Mouse (Mus musculus) heart, adult 11 months (tissue): ENCODE data around the gene BC055324.
A peak's percentile ranks its signal among the peaks of the same experiment; 100 is the strongest.

Experiments
- DNase-seq: peaks from one replicate; pipeline ENCODE4 v3.0.0; 2022

Gene BC055324

GRCm38 (mm10) chr1:163994721-163995608 is at the start of gene BC055324, which contains the start of gene Mettl18:
BC055324 (minus strand) TSS chr1:163994796.
Mettl18 (plus strand) TSS chr1:163994889.
- peak; percentile 98 for DNase-seq

- peak; percentile 95 for DNase-seq
Measured at GRCm38 (mm10) chr1:164043549-164043948, 49.0 kb upstream of the BC055324 start.

- DNase-seq = no peak
Measured at GRCm38 (mm10) chr1:164040385-164041135, 46.0 kb upstream of the BC055324 start.

- peak; percentile 25 for DNase-seq
Measured at GRCm38 (mm10) chr1:164027416-164027815, 32.8 kb upstream of the BC055324 start.

DNA sequence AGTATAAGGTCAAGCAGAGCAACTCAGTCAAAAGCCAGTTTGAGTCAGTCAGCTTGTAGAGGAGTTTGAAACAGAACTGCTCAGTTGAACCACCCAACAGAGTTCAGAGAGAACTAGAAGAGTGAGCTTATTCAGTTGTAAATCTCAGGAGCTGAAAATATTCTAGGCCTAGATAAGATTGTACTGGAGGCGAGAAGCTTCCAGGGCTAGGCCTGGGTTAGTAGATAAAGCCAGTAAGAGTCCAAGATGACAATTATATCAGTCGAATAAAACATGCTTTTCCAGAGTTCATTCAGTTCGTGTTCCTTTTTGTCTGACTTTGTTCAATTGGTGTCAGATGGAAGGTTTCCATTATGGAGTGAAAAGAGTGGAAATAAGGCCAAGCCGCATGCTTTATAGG is 31.1 kb upstream of the BC055324 start:
- peak; percentile 25 for DNase-seq

DNA sequence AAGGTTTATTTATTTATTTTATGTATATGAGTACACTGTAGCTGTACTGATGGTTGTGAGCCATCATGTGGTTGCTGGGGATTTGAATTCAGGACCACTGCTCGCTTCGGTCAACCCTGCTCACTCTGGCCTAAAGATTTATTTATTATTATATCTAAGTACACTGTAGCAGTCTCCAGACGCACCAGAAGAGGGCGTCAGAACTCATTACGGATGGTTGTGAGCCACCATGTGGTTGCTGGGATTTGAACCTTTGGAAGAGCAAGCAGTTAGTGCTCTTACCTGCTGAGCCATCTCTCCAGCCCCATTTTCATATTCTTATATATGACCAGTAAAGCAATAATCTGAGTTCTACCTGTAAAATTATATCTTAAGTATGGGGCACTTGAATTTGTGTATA is 27.5 kb upstream of the BC055324 start:
- DNase-seq = peak; percentile 71

DNA sequence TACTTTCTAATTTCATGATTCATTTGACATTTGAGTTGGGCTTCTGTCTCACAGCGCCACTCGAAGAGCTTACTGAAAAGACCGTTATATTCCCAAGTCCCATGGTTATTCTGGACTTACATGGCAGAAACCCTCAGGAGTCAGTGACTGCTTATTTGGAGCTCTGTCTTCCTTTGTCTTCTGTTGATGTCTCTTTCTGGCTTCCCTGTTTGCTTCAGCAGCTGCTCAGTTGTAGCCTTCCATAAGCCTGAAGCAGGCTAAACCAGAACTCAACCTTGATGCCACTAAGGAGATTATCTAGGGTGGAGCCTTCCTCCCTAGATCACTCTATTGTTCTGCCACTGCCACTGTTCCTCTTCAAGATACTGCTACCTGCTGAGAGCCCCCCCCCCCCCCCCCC is 26.1 kb upstream of the BC055324 start:
- DNase-seq = peak; percentile 27

- DNase-seq = peak; percentile 48
Measured at GRCm38 (mm10) chr1:164019789-164020188, 25.2 kb upstream of the BC055324 start.

DNA sequence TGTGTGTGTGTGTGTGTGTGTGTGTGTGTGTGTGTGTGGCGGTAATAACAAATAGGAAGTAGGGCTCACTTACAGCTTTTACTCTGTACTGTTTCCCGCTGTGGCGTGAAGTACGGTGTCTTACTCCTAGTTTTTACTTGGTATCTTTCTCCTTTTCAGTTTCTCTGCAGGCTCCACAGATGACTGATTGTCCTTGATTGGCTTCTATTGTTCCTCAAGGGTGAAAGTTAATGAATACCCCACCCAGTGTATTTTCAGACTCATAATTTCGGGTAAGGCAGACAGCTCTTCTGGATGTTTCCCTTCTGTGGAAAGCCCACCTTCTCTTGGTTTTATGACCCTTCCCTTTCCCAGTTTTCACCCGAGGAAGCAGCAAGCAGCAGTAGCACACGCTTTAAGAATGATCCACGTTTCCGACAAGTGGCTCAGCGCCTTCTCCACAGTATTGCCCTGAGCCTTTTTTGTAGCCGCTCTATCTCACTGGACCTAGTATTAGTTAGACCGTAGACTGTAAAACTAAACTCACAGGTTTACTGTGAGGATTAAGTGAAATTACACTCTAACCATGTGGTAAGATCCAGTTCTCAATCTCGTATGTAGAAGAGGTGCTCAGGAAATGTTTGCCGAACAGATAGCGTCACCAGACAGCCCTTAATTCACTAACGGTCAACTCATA is 23.8 kb upstream of the BC055324 start:
- no peak for DNase-seq

DNA sequence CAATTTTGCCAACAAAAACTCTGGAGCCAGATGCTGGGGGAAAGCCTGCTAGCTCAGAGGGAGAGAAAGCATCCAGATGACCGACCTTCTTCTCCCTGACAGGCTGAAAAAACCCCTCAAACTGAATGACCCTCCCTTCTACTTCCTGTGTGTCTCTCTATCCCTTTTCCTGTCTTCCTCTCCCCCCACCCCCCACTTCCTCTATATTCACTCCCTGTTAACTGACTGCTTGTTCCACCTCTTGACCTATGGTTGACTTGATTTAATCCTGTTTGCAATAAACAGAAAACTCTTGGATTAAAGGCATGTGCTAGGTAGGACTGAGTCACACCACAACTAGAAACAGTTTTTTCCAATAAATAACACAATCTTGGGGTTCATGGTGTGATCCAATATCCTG is 20.0 kb upstream of the BC055324 start:
- DNase-seq = peak; percentile 36

- peak; percentile 55 for DNase-seq
Measured at GRCm38 (mm10) chr1:164009235-164009634, 14.6 kb upstream of the BC055324 start.

- no peak for DNase-seq
Measured at GRCm38 (mm10) chr1:164004311-164004710, 9.7 kb upstream of the BC055324 start.

- DNase-seq = no peak
Measured at GRCm38 (mm10) chr1:164001831-164002452, 7.3 kb upstream of the BC055324 start.

DNA sequence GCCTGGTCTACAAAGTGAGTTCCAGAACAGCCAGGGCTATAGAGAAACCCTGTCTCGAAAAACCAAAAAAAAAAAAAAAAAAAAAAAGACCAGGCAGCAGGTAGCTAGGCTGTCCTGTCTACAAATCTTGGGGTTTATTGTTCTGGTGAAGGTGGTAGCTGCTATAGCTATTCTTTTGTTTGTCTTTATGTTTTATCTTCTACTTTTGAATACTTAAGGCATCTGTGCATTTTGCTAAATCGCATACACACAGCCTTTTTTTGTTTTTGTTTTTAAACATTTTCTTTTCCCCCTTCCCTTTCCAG is 965 bp upstream of the BC055324 start:
- DNase-seq = no peak

GRCm38 (mm10) chr1:163994173-163994720 is 349 bp downstream of the BC055324 start:
- DNase-seq = no peak

GRCm38 (mm10) chr1:163992371-163992770 is 2.2 kb downstream of the BC055324 start:
- peak; percentile 50 for DNase-seq

- no peak for DNase-seq
Measured at GRCm38 (mm10) chr1:163976515-163976914, 18.1 kb downstream of the BC055324 start.

DNA sequence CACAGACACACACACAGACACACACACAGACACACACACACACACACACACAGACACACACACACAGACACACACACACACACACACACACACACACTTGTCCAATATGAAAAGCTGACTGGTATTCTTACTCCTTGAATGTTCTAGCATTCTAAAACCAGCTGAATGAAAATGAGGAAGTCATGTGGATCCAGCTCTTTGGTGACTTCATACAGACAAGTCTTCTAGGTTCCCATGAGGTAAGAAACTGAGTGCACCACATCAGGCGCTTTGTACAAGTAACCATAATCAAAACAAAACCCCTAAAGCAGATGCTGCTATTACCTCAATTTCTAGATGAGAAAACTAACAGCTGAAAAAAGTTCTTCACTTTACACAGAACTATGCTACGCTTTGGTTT is 19.5 kb downstream of the BC055324 start:
- no peak for DNase-seq

- no peak for DNase-seq
Measured at GRCm38 (mm10) chr1:163974471-163974870, 20.1 kb downstream of the BC055324 start.

DNA sequence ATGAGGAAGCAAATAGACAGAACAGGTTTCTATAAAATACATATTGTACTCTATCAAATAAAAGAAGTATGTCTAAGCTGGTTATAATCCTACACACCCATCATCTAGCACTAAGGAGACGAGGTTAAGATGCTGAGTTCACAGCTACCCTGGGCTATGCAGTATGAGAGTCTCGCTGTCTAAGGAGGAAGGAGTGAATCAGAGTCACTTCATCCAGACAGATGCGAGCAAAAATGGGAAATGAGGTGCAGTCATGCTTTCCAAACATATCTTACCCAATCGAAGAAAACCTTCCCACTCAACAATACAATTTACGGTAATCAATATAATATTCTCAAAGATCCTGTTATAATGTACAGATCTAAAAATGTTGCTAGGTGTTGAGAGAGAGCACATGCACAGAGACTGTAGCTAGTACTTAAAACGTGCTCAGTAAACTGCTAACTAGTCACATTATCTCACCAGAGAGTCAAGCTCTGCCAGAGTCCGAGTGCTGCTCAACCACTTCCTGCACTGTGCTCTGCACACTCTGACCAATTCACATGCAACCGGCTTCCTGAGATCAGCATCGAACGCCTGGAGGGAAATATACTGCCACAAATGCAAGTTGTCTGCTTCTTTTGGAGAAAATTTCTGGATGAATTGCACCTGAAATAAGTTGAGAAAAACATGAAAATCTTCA is 30.4 kb downstream of the BC055324 start:
- no peak for DNase-seq

- no peak for DNase-seq
Measured at GRCm38 (mm10) chr1:163958036-163958435, 36.6 kb downstream of the BC055324 start.

GRCm38 (mm10) chr1:163953396-163953795 is 41.2 kb downstream of the BC055324 start:
- no peak for DNase-seq
